15 mouse cellular contexts compared by ENCODE assay signal in genomic region chr17:51526881-51527280, GRCm38 (mm10).
"Had no signal": no experiment of that assay in that cellular context is flagged by ENCODE, and none has a peak within 500 bp of the region (broad histone marks: within the 10 kb centered on the region; RNA-seq: fewer than 3 reads in every experiment).

No protein-coding gene starts in this region.

- H3K4me1 ChIP-seq: liver, embryonic 13.5 days; stomach, embryonic 15.5 days had no signal

- H3K9ac ChIP-seq: liver, embryonic 13.5 days; stomach, embryonic 15.5 days had no signal

- H3K27ac ChIP-seq: kidney, postnatal 0 days; left cerebral cortex, adult 2 months; liver, embryonic 13.5 days; stomach, embryonic 15.5 days had no signal

- ATAC-seq: intestine, postnatal 0 days had no signal

- DNase-seq: kidney, adult 2 months; kidney, postnatal 25 days; layer of hippocampus, postnatal 36 days; liver, embryonic 13.5 days; lung, adult 2 months; lung, postnatal 14 days; lung, postnatal 4 days; retina, postnatal 1 day; right cerebral cortex, postnatal 25 days; spleen, adult 18-20 months; thymus, postnatal 25 days had no signal

- H3K27me3 ChIP-seq: liver, embryonic 13.5 days; stomach, embryonic 15.5 days had no signal

- H3K36me3 ChIP-seq: liver, embryonic 13.5 days; stomach, embryonic 15.5 days had no signal

- H3K4me3 ChIP-seq: left cerebral cortex, adult 2 months; liver, embryonic 13.5 days; stomach, embryonic 15.5 days had no signal

- H3K9me3 ChIP-seq: liver, embryonic 13.5 days; stomach, embryonic 15.5 days had no signal

- H3K4me2 ChIP-seq: liver, embryonic 13.5 days; stomach, embryonic 15.5 days had no signal
